Mouse (Mus musculus) liver, embryonic 14.5 days (tissue): Measurements from ENCODE around the gene Ankfn1.

Source experiments
- CTCF ChIP-seq: IDR thresholded peaks from 2 replicates; pipeline ENCODE4 v1.5.1; 2016; ENCODE audit warnings: antibody characterized with exemption, low read depth, control low read depth
- EP300 ChIP-seq: IDR thresholded peaks from 2 replicates; pipeline ENCODE4 v1.6.1; 2016; ENCODE audit warnings: antibody characterized with exemption, low read depth

DNA sequence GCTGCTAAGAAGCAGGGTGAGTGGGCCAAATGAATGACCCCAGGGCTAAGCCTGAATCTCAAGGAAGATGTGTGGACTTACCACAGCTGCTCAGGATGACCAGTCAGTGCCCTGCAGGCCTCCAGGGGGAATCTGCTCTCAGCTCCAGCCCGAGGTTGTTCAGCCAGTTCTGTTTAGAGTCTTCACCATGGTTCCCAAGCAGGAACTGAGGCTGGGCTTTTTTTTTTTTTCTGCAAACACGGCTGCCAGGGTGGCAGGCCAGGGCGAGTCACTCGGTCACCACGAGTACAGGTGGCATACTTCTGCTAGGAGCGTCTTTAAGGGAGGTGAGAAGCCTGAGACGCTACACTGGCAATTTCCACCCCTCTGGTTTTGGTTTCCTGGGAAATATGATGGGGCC, 43.9 kb downstream of the Ankfn1 start:
- TF ChIP-seq CTCF (no peak), EP300 (no peak)
